Mouse (Mus musculus): ENCODE measurements around the gene Ccdc9. TPM values are rescaled to one million over a fixed set of nuclear protein-coding genes. Genes with fewer than 3 reads are reported as not detected.
A peak's percentile ranks its signal among the peaks of the same experiment; 100 is the strongest.

Gene Ccdc9
- polyA plus RNA-seq, 1 experiment from 2014 or later, result 18.3 TPM

DNA sequence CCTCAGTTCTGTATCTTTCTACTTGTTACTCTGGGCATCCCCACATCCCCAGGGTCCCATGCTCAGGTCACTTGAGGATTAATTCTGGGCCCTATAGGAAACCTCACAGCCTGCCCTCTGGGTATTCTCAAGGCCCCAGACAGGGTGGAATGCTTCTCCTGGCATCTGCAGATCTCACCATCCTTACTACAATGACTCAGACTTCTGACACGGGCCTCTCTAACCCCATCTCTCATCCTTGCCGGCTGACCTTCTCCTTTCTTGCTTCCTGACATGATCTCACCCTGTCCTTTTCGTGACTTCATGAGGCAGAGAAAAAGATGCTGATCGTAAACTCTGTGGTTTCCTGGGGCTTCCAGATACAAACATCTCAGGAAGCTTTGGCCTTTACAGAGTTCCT lies 32.4 kb downstream of the Ccdc9 start:
- ATAC-seq (no peak), DNase-seq (ENCODE audit: low spot score) (no peak)
- TF ChIP-seq CTCF (IDR thresholded peaks at IDR 0.05) (no peak), EP300 (IDR thresholded peaks at IDR 0.05) (no peak)
- H3K27ac ChIP-seq (ENCODE audit: low read length), result no peak overlapping the region
- WGBS, result 29% methylated on average over 4 of the region's 4 CpGs
- no peaks in the 10 kb centered on the region for H3K4me1 ChIP-seq (ENCODE audit: insufficient read depth, low read depth, low read length)
- H3K9me3 ChIP-seq (ENCODE audit: low read length), result no peaks in the 10 kb centered on the region
- no peak overlapping the region for H3K4me2 ChIP-seq (replicated peaks; ENCODE audit: low read depth, low read length)
- no peak overlapping the region for H3K4me3 ChIP-seq (ENCODE audit: low read depth, low read length)
- no peaks in the 10 kb centered on the region for H3K36me3 ChIP-seq (ENCODE audit: insufficient read depth, low read length)
- no peak overlapping the region for H3K9ac ChIP-seq (replicated peaks; ENCODE audit: low read depth)
- H3K27me3 ChIP-seq (replicated peaks; ENCODE audit: insufficient read depth, low read length), result no peaks in the 10 kb centered on the region

DNA sequence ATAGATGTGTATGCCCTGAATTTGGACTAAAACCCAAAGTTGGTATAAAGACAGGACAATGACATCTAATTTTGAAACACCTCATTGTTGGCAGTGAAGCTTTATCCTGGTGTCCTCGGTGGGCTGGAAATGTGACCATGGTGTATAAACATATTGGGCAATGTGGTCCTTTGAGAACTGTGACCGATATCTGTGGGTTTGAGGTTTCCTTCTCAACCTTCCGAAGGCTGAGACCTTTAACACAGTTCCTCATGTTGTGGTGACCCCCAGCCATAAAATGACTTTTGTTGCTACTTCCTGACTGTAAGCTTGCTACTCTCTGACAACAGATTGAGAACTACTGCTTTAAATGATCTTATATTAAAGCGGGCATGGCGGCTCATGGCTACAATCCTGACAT lies 35.9 kb downstream of the Ccdc9 start:
- no peak overlapping the region for H3K4me2 ChIP-seq (replicated peaks; ENCODE audit: low read depth, low read length)
- no peak overlapping the region for H3K27ac ChIP-seq (ENCODE audit: low read length)
- TF ChIP-seq EP300 (IDR thresholded peaks at IDR 0.05) (no peak), CTCF (IDR thresholded peaks at IDR 0.05) (no peak)
- no peaks in the 10 kb centered on the region for H3K27me3 ChIP-seq (replicated peaks; ENCODE audit: insufficient read depth, low read length)
- H3K9ac ChIP-seq (replicated peaks; ENCODE audit: low read depth), result no peak overlapping the region
- ATAC-seq (no peak), DNase-seq (ENCODE audit: low spot score) (no peak)
- 72% methylated on average over 5 of the region's 5 CpGs for WGBS
- H3K4me1 ChIP-seq (ENCODE audit: insufficient read depth, low read depth, low read length), result no peaks in the 10 kb centered on the region
- no peaks in the 10 kb centered on the region for H3K36me3 ChIP-seq (ENCODE audit: insufficient read depth, low read length)
- H3K4me3 ChIP-seq (ENCODE audit: low read depth, low read length), result no peak overlapping the region
- H3K9me3 ChIP-seq (ENCODE audit: low read length), result no peaks in the 10 kb centered on the region

DNA sequence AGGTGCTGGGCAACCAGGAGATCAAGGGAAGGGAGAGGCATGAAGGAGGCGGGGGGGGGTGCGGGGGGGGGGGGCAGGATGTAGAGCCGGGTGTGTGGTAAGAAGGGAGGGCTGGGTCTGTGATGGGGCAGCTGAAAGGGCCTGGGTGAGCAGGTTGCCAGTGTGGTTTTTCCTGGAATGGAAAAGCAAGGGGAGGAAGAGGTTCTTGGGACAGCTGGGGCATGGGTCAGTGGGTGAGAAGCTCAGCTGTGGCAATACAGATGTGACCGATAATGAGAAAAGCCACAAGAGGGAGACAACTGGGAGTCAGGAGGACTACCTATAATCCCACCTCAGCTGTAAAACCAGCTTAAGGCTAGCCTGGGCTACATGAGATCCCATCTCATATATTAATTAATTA lies 40.6 kb downstream of the Ccdc9 start:
- Histone ChIP-seq H3K36me3 (ENCODE audit: insufficient read depth, low read length) (no peaks in the 10 kb centered on the region), H3K9ac (replicated peaks; ENCODE audit: low read depth) (no peak overlapping the region), H3K4me2 (replicated peaks; ENCODE audit: low read depth, low read length) (no peak overlapping the region), H3K4me3 (ENCODE audit: low read depth, low read length) (no peak overlapping the region), H3K4me1 (ENCODE audit: insufficient read depth, low read depth, low read length) (peaks cover 6% of the 10 kb centered on the region; the same call in 1 of the 2 replicates), H3K27me3 (replicated peaks; ENCODE audit: insufficient read depth, low read length) (no peaks in the 10 kb centered on the region), H3K27ac (ENCODE audit: low read length) (no peak overlapping the region), H3K9me3 (ENCODE audit: low read length) (no peaks in the 10 kb centered on the region)
- ATAC-seq, result peak; percentile 13; the same call in 1 of the 2 replicates
- no peak for DNase-seq (ENCODE audit: low spot score)
- TF ChIP-seq EP300 (IDR thresholded peaks at IDR 0.05) (no peak), CTCF (IDR thresholded peaks at IDR 0.05) (no peak)
- WGBS, result 32% methylated on average over 2 of the region's 4 CpGs

DNA sequence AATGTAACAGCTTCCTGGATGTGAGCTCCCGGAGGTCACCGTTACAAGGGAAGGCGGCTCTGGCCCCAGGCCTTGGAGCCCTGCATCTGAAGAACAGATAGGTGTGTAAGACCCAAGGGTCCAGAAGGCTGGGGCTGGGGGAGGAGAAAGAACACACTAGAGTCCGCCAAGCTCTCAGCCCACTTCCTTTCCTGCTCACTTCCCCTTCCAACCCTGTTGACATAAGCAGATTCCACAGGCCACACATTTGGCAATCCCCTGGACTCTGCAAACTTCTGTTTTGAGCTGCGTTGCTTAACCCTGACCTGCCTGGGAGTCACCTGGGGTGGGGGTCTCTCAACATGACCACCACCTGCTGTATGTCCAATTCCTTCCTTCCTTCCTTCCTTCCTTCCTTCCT lies 42.5 kb downstream of the Ccdc9 start, which contains the start of gene C5ar2:
C5ar2 (minus strand) TSS at position 88 of the 400 bp plus-strand sequence.
- H3K27ac ChIP-seq (ENCODE audit: low read length), result peak within 1 kb of the TSS; percentile 52; the same call in 1 of the 2 replicates
- ATAC-seq, result peak; percentile 77
- H3K4me1 ChIP-seq (ENCODE audit: insufficient read depth, low read depth, low read length), result peaks cover 6% of the 10 kb centered on the region; the same call in 1 of the 2 replicates
- 31% methylated on average over 5 of the region's 5 CpGs for WGBS
- no peaks in the 10 kb centered on the region for H3K36me3 ChIP-seq (ENCODE audit: insufficient read depth, low read length)
- H3K4me2 ChIP-seq (replicated peaks; ENCODE audit: low read depth, low read length), result 0 out of 2 replicates have a peak within 1 kb of the TSS, but pooled peaks have one; percentile 8
- no peaks in the 10 kb centered on the region for H3K27me3 ChIP-seq (replicated peaks; ENCODE audit: insufficient read depth, low read length)
- peak; percentile 79 for DNase-seq (ENCODE audit: low spot score)
- no peak within 1 kb of the TSS for H3K9ac ChIP-seq (replicated peaks; ENCODE audit: low read depth)
- no peak for TF ChIP-seq CTCF (IDR thresholded peaks at IDR 0.05)
- TF ChIP-seq EP300 (IDR thresholded peaks at IDR 0.05), result no peak
- H3K9me3 ChIP-seq (ENCODE audit: low read length), result no peaks in the 10 kb centered on the region
- H3K4me3 ChIP-seq (ENCODE audit: low read depth, low read length), result no peak within 1 kb of the TSS

DNA sequence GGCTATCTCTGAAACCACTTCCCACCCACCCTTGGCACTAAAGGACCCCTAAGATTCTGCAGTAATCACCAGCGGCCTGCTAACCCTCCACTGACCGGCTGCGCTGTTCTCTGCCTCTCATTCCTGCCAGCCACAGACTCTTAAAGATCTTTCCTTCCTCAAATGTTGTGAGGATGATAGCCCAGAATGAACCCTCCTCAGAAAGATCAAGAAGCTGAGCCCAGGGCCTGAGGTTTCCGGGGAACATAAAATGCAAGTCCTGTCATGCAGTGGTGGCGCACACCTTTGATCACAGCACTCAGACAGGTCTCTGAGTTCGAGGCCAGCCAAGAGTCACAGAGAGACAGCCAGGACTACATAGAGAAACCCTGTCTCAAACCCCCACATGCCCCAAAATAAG lies 44.4 kb downstream of the Ccdc9 start:
- no peak for DNase-seq (ENCODE audit: low spot score)
- no peak for ATAC-seq
- H3K4me1 ChIP-seq (ENCODE audit: insufficient read depth, low read depth, low read length), result peaks cover 6% of the 10 kb centered on the region; the same call in 1 of the 2 replicates
- H3K27me3 ChIP-seq (replicated peaks; ENCODE audit: insufficient read depth, low read length), result no peaks in the 10 kb centered on the region
- TF ChIP-seq EP300 (IDR thresholded peaks at IDR 0.05) (no peak), CTCF (IDR thresholded peaks at IDR 0.05) (no peak)
- 77% methylated on average over 6 of the region's 6 CpGs for WGBS
- no peak overlapping the region for H3K4me2 ChIP-seq (replicated peaks; ENCODE audit: low read depth, low read length)
- H3K4me3 ChIP-seq (ENCODE audit: low read depth, low read length), result no peak overlapping the region
- H3K27ac ChIP-seq (ENCODE audit: low read length), result no peak overlapping the region
- H3K9me3 ChIP-seq (ENCODE audit: low read length), result no peaks in the 10 kb centered on the region
- H3K9ac ChIP-seq (replicated peaks; ENCODE audit: low read depth), result no peak overlapping the region
- no peaks in the 10 kb centered on the region for H3K36me3 ChIP-seq (ENCODE audit: insufficient read depth, low read length)

DNA sequence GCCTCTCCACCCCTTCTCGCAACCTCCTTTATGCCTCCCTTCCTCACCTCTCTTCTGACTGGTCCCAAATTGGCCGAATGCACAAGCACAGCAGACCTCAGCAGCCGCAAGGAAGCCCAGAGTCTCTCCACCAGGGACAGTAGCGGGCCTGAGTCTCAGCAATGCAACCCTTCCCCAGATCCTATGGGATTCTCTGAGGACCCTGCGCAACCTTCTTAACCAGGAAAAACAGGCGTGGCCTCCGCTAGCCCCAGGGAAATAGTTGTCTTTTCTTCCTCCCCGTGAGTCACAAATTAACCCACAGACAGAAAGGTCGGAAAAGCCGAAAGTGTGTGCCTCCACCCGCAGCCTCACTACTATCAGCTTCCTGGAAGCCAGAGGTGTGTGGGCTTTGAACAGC lies 44.8 kb downstream of the Ccdc9 start:
- H3K4me1 ChIP-seq (ENCODE audit: insufficient read depth, low read depth, low read length), result peaks cover 6% of the 10 kb centered on the region; the same call in 1 of the 2 replicates
- H3K9ac ChIP-seq (replicated peaks; ENCODE audit: low read depth), result no peak overlapping the region
- no peak for DNase-seq (ENCODE audit: low spot score)
- H3K27me3 ChIP-seq (replicated peaks; ENCODE audit: insufficient read depth, low read length), result no peaks in the 10 kb centered on the region
- 54% methylated on average over 11 of the region's 11 CpGs for WGBS
- TF ChIP-seq EP300 (IDR thresholded peaks at IDR 0.05), result no peak
- TF ChIP-seq CTCF (IDR thresholded peaks at IDR 0.05), result peak; percentile 7; the same call in 1 of the 2 replicates
- H3K9me3 ChIP-seq (ENCODE audit: low read length), result no peaks in the 10 kb centered on the region
- no peak overlapping the region for H3K4me2 ChIP-seq (replicated peaks; ENCODE audit: low read depth, low read length)
- ATAC-seq, result no peak
- H3K4me3 ChIP-seq (ENCODE audit: low read depth, low read length), result no peak overlapping the region
- H3K27ac ChIP-seq (ENCODE audit: low read length), result no peak overlapping the region
- H3K36me3 ChIP-seq (ENCODE audit: insufficient read depth, low read length), result no peaks in the 10 kb centered on the region

DNA sequence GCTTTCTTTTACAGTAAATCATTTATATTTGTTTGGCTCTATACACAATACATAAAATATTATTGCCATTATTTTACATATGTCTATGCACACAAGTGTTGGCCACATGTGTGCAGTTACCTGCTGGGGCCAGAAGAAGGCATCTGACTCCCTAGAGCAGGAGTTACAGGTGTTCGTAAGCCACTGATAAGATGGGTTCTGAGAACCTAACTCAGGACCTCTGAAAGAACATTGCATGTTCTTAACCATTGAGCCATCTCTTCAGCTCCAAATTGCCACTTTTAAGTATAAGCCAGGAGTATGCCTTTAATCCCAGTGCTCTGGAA lies 45.7 kb downstream of the Ccdc9 start:
- H3K4me2 ChIP-seq (replicated peaks; ENCODE audit: low read depth, low read length), result no peak overlapping the region
- no peak for DNase-seq (ENCODE audit: low spot score)
- no peak overlapping the region for H3K4me3 ChIP-seq (ENCODE audit: low read depth, low read length)
- no peaks in the 10 kb centered on the region for H3K36me3 ChIP-seq (ENCODE audit: insufficient read depth, low read length)
- H3K27me3 ChIP-seq (replicated peaks; ENCODE audit: insufficient read depth, low read length), result no peaks in the 10 kb centered on the region
- no peak overlapping the region for H3K9ac ChIP-seq (replicated peaks; ENCODE audit: low read depth)
- no peak for ATAC-seq
- no peak for TF ChIP-seq CTCF (IDR thresholded peaks at IDR 0.05)
- no peak for TF ChIP-seq EP300 (IDR thresholded peaks at IDR 0.05)
- no peak overlapping the region for H3K27ac ChIP-seq (ENCODE audit: low read length)
- peaks cover 6% of the 10 kb centered on the region; the same call in 1 of the 2 replicates for H3K4me1 ChIP-seq (ENCODE audit: insufficient read depth, low read depth, low read length)
- WGBS, result 70% methylated on average over 1 of the region's 1 CpGs
- no peaks in the 10 kb centered on the region for H3K9me3 ChIP-seq (ENCODE audit: low read length)

Data from lung, postnatal 0 days (tissue).